Mouse (Mus musculus) heart, adult 2 months (tissue): Measurements from ENCODE around the gene Gm20388. TPM values are rescaled to one million over a fixed set of nuclear protein-coding genes. Genes with fewer than 3 reads are reported as not detected.

ENCODE experiments used
- DNase-seq, 2 experiments: peaks; one replicate each; pipeline ENCODE4 v3.0.0; 2021
- H3K27ac ChIP-seq: fragments of 200-600 bp; 2 replicates; pipeline ENCODE4 v1.8.1; 2022
- H3K27me3 ChIP-seq: fragments of 200-500 bp; 2 replicates; pipeline ENCODE4 v1.6.1; 2012; ENCODE audit warnings: mild to moderate bottlenecking, low read length, inconsistent platforms, mixed read lengths; ENCODE audit not compliant: control insufficient read depth, insufficient read depth
- H3K36me3 ChIP-seq: fragments of 200-500 bp; 2 replicates; pipeline ENCODE4 v1.6.1; 2012; ENCODE audit warnings: low read length, inconsistent platforms; ENCODE audit not compliant: control insufficient read depth, insufficient read depth
- H3K4me1 ChIP-seq: fragments of 200-500 bp; 2 replicates; pipeline ENCODE4 v1.6.1; 2011; ENCODE audit warnings: low read length; ENCODE audit not compliant: control insufficient read depth, insufficient read depth
- H3K4me3 ChIP-seq: fragments of 200-600 bp; 2 replicates; pipeline ENCODE4 v1.8.1; 2022
- H3K79me2 ChIP-seq: fragments of 200-500 bp; replicated peaks from 2 replicates; pipeline ENCODE4 v1.6.1; 2012; ENCODE audit warnings: mild to moderate bottlenecking, inconsistent platforms, low read length, moderate library complexity, mixed read lengths; ENCODE audit not compliant: control insufficient read depth, insufficient read depth
- H3K9ac ChIP-seq: fragments of 200-500 bp; 2 replicates; pipeline ENCODE4 v1.6.1; 2012; ENCODE audit warnings: low read depth, mild to moderate bottlenecking, control low read depth, inconsistent platforms, low read length, mixed read lengths
- CTCF ChIP-seq: fragments of 200-600 bp; IDR thresholded peaks from 2 replicates; pipeline ENCODE4 v1.8.1; 2022; ENCODE audit warnings: antibody characterized with exemption, mild to moderate bottlenecking, moderate library complexity
- EP300 ChIP-seq: fragments of 200-500 bp; IDR thresholded peaks from 2 replicates; pipeline ENCODE4 v1.6.1; 2011; ENCODE audit warnings: low read depth, low read length, control low read depth; ENCODE audit not compliant: insufficient read depth
- POLR2A ChIP-seq: fragments of 200-500 bp; IDR thresholded peaks from 2 replicates; pipeline ENCODE4 v1.6.1; 2011; ENCODE audit warnings: mild to moderate bottlenecking, low read depth, low read length, control low read depth; ENCODE audit not compliant: insufficient read depth
- WGBS: fragments of 180-500 bp; shearing (Covaris S2); methylation state at CpG from one replicate; pipeline ENCODE4 v1.1.7; 2018; 5-methylcytosine and 5-hydroxymethylcytosine counted together
- intact Hi-C: fragments of 180-260 bp; cut with DNase I; formaldehyde crosslinking; loops from one replicate; pipeline ENCODE4 v1.15.1; 2025
- polyA plus RNA-seq: library from polyadenylated mRNA; depleted of rRNA; stranded (reverse); fragments of >200 nt; gene quantifications from 2 replicates; pipeline ENCODE4 v1.2.3, GENCODE M21; 2012
- total RNA-seq, 2 experiments: library from RNA; stranded (reverse); gene quantifications; 2 replicates each; pipeline ENCODE4 v1.2.3; 2021

Gene Gm20388
- total and polyA plus RNA-seq, 3 experiments, result 1.8 to 32.3 TPM; not detected in 1

DNA sequence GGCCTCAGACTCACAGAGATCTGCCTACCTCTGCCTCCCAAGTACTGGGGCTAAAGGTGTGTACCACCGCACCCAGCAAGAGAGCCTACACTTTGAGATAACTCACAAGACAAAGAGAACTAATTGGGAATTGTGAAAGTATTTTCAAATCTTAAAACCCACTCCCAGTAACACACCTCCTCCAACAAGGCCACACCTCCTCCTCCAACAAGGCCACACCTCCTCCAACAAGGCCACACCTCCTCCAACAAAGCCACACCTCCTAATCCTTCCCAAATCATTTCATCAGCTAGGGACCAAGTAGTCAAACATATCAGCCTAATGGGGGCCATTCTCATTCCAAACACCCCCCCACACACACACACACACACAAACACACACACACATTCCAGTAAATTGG is 3863.8 kb downstream of the Gm20388 start:
- Histone ChIP-seq H3K4me3 (no peak overlapping the region), H3K36me3 (no peaks in the 10 kb centered on the region), H3K27me3 (no peaks in the 10 kb centered on the region), H3K27ac (no peak overlapping the region), H3K4me1 (peaks cover 2% of the 10 kb centered on the region), H3K79me2 (no peaks in the 10 kb centered on the region), H3K9ac (no peak overlapping the region)
- DNase-seq, result no peak
- no peak for TF ChIP-seq EP300
- no peak for TF ChIP-seq CTCF
- no peak for TF ChIP-seq POLR2A
- WGBS, result 100% methylated on average over 1 of the region's 1 CpGs
- intact Hi-C loops, result no loop called here

- no peak overlapping the region for H3K9ac ChIP-seq
- no peaks in the 10 kb centered on the region for H3K79me2 ChIP-seq
- peaks cover 2% of the 10 kb centered on the region for H3K4me1 ChIP-seq
- H3K4me3 ChIP-seq, result no peak overlapping the region
- intact Hi-C loops, result no loop called here
- H3K36me3 ChIP-seq, result no peaks in the 10 kb centered on the region
- TF ChIP-seq CTCF, result no peak
- TF ChIP-seq POLR2A, result no peak
- no peak for TF ChIP-seq EP300
- no peaks in the 10 kb centered on the region for H3K27me3 ChIP-seq
- DNase-seq, result peak; percentile 41 to 49
- H3K27ac ChIP-seq, result no peak overlapping the region
- 37% methylated on average over 7 of the region's 7 CpGs for WGBS
These were observed 3866.7 kb downstream of the Gm20388 start for GRCm38 (mm10) chr8:123777319-123777718.

DNA sequence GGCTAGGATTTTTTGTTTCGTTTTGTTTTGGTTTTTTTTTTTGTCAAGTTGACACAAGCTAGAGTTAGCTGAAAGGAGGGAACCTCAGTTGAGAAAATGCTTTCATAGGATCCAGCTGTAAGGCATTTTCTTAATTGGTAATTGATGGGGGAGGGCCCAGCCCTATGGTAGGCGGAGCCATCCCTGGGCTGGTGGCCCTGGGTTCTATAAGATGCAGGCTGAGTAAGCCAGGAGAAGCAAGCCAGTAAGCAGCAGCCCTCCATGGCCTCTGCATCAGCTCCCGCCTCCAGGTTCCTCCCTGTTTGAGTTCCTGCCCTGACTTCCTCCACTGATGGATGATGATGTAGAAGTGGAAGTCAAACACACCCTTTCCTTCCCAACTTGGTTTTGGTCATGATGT is 3869.8 kb downstream of the Gm20388 start:
- Histone ChIP-seq H3K36me3 (no peaks in the 10 kb centered on the region), H3K27ac (no peak overlapping the region), H3K4me1 (peaks cover 3% of the 10 kb centered on the region), H3K4me3 (no peak overlapping the region), H3K9ac (no peak overlapping the region), H3K79me2 (no peaks in the 10 kb centered on the region), H3K27me3 (no peaks in the 10 kb centered on the region)
- DNase-seq, result no peak
- TF ChIP-seq CTCF, result no peak
- TF ChIP-seq EP300, result no peak
- TF ChIP-seq POLR2A, result no peak
- WGBS, result 47% methylated on average over 3 of the region's 3 CpGs
- intact Hi-C loops, result no loop called here

GRCm38 (mm10) chr8:123781256-123781655 is 3870.6 kb downstream of the Gm20388 start:
- no peak for DNase-seq
- no peaks in the 10 kb centered on the region for H3K36me3 ChIP-seq
- 60% methylated on average over 8 of the region's 8 CpGs for WGBS
- no peak overlapping the region for H3K4me3 ChIP-seq
- no peak overlapping the region for H3K27ac ChIP-seq
- H3K9ac ChIP-seq, result no peak overlapping the region
- H3K4me1 ChIP-seq, result peaks cover 5% of the 10 kb centered on the region
- TF ChIP-seq CTCF (no peak), EP300 (no peak), POLR2A (no peak)
- H3K79me2 ChIP-seq, result no peaks in the 10 kb centered on the region
- intact Hi-C loops, result no loop called here
- H3K27me3 ChIP-seq, result no peaks in the 10 kb centered on the region

GRCm38 (mm10) chr8:123783525-123784249 is 3873.0 kb downstream of the Gm20388 start:
- Histone ChIP-seq H3K27me3 (no peaks in the 10 kb centered on the region), H3K4me1 (peaks cover 4% of the 10 kb centered on the region), H3K4me3 (no peak overlapping the region), H3K79me2 (no peaks in the 10 kb centered on the region), H3K9ac (no peak overlapping the region), H3K36me3 (no peaks in the 10 kb centered on the region), H3K27ac (no peak overlapping the region)
- DNase-seq, result peak; percentile 73 to 74
- intact Hi-C loops, result loop anchor here (1.0 kb wide), 1 partner anchor 130 kb away; the partner anchor contains the start of gene Rhou
- TF ChIP-seq POLR2A (no peak), CTCF (peak; percentile 71), EP300 (peak; percentile 75; the same call in 1 of the 2 replicates)
- 4% methylated on average over 6 of the region's 6 CpGs for WGBS

- Histone ChIP-seq H3K79me2 (no peaks in the 10 kb centered on the region), H3K9ac (no peak overlapping the region), H3K27ac (peak overlapping the region; percentile 70), H3K4me3 (no peak overlapping the region), H3K4me1 (peaks cover 4% of the 10 kb centered on the region), H3K36me3 (no peaks in the 10 kb centered on the region), H3K27me3 (no peaks in the 10 kb centered on the region)
- TF ChIP-seq POLR2A (no peak), EP300 (peak; percentile 84)
- intact Hi-C loops, result no loop called here
- 58% methylated on average over 6 of the region's 6 CpGs for WGBS
- DNase-seq, result peak; percentile 41 to 70
These were observed 3875.5 kb downstream of the Gm20388 start for GRCm38 (mm10) chr8:123786166-123786565.
